Mouse (Mus musculus): ENCODE results near the gene Pram1. TPM values are rescaled to one million over a fixed set of nuclear protein-coding genes. Genes with fewer than 3 reads are reported as not detected.
A peak's percentile ranks its signal among the peaks of the same experiment; 100 is the strongest.
"Not testable (repeated sequence)": the region's sequence is repeated elsewhere in the genome, so short reads cannot be mapped to it uniquely, and the experiment has no call there.

Pram1 gene
- polyA plus RNA-seq (2012; ENCODE audit: insufficient read depth, insufficient read length, missing spikeins): 5.3 TPM in 1 of 2 replicates, not detected in the other

- Histone ChIP-seq H3K4me1 (ENCODE audit: control insufficient read depth, insufficient read depth, low read length) (peaks cover 49% of the 10 kb centered on the region), H3K27ac (ENCODE audit: insufficient read depth, low read depth, low read length) (peak within 1 kb of the TSS; percentile 36), H3K4me3 (ENCODE audit: insufficient read depth, low read length) (no peak within 1 kb of the TSS)
- TF ChIP-seq POLR2A (IDR thresholded peaks at IDR 0.05; ENCODE audit: borderline replicate concordance, low read depth, low read length): no peak
- TF ChIP-seq CTCF (IDR thresholded peaks at IDR 0.05; ENCODE audit: low read depth, low read length): no peak
Observed at GRCm38 (mm10) chr17:33637516-33638276, at the start of gene Pram1. TSS of gene Pram1 (plus strand) at chr17:33638056.

- TF ChIP-seq POLR2A (IDR thresholded peaks at IDR 0.05; ENCODE audit: borderline replicate concordance, low read depth, low read length) (no peak), CTCF (IDR thresholded peaks at IDR 0.05; ENCODE audit: low read depth, low read length) (no peak)
- Histone ChIP-seq H3K4me1 (ENCODE audit: control insufficient read depth, insufficient read depth, low read length) (no peaks in the 10 kb centered on the region), H3K4me3 (ENCODE audit: insufficient read depth, low read length) (no peak overlapping the region), H3K27ac (ENCODE audit: insufficient read depth, low read depth, low read length) (no peak overlapping the region)
Observed at GRCm38 (mm10) chr17:33597271-33597670, 40.6 kb upstream of the Pram1 start.

DNA sequence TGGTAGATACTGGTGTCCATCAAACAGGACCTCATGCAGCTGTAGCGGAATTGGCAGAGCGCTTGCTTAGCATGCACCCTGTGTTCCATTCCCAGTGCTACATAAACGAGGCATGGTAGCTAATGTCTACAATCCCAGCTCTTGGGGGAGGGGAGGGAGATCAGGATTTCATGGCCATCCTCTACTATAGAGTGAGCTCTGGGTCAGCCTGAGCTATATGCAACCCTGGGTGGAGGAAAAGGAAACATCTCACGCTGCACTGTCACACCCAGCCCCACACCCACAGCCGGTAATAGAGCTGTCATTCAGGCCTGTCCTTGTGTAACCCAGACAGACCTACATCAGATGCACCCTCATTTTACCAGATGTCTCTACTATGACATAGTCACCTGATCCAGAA, 39.4 kb upstream of the Pram1 start:
- Histone ChIP-seq H3K4me1 (ENCODE audit: control insufficient read depth, insufficient read depth, low read length) (no peaks in the 10 kb centered on the region), H3K27ac (ENCODE audit: insufficient read depth, low read depth, low read length) (no peak overlapping the region), H3K4me3 (ENCODE audit: insufficient read depth, low read length) (no peak overlapping the region)
- no peak for TF ChIP-seq POLR2A (IDR thresholded peaks at IDR 0.05; ENCODE audit: borderline replicate concordance, low read depth, low read length)
- no peak for TF ChIP-seq CTCF (IDR thresholded peaks at IDR 0.05; ENCODE audit: low read depth, low read length)

GRCm38 (mm10) chr17:33599836-33600475, 37.9 kb upstream of the Pram1 start:
- TF ChIP-seq POLR2A (IDR thresholded peaks at IDR 0.05; ENCODE audit: borderline replicate concordance, low read depth, low read length): no peak
- no peak for TF ChIP-seq CTCF (IDR thresholded peaks at IDR 0.05; ENCODE audit: low read depth, low read length)
- Histone ChIP-seq H3K27ac (ENCODE audit: insufficient read depth, low read depth, low read length) (no peak overlapping the region), H3K4me1 (ENCODE audit: control insufficient read depth, insufficient read depth, low read length) (no peaks in the 10 kb centered on the region), H3K4me3 (ENCODE audit: insufficient read depth, low read length) (no peak overlapping the region)

GRCm38 (mm10) chr17:33600831-33601230, 37.0 kb upstream of the Pram1 start:
- Histone ChIP-seq H3K4me3 (ENCODE audit: insufficient read depth, low read length) (no peak overlapping the region), H3K4me1 (ENCODE audit: control insufficient read depth, insufficient read depth, low read length) (no peaks in the 10 kb centered on the region), H3K27ac (ENCODE audit: insufficient read depth, low read depth, low read length) (no peak overlapping the region)
- TF ChIP-seq POLR2A (IDR thresholded peaks at IDR 0.05; ENCODE audit: borderline replicate concordance, low read depth, low read length): no peak
- no peak for TF ChIP-seq CTCF (IDR thresholded peaks at IDR 0.05; ENCODE audit: low read depth, low read length)

- H3K27ac ChIP-seq (ENCODE audit: insufficient read depth, low read depth, low read length): no peak overlapping the region
- TF ChIP-seq POLR2A (IDR thresholded peaks at IDR 0.05; ENCODE audit: borderline replicate concordance, low read depth, low read length): no peak
- TF ChIP-seq CTCF (IDR thresholded peaks at IDR 0.05; ENCODE audit: low read depth, low read length): no peak
- no peak overlapping the region for H3K4me3 ChIP-seq (ENCODE audit: insufficient read depth, low read length)
Observed at GRCm38 (mm10) chr17:33601947-33602346, 35.9 kb upstream of the Pram1 start.

GRCm38 (mm10) chr17:33607273-33607672, 30.6 kb upstream of the Pram1 start:
- H3K4me1 ChIP-seq (ENCODE audit: control insufficient read depth, insufficient read depth, low read length): no peaks in the 10 kb centered on the region
- TF ChIP-seq POLR2A (IDR thresholded peaks at IDR 0.05; ENCODE audit: borderline replicate concordance, low read depth, low read length): no peak
- no peak for TF ChIP-seq CTCF (IDR thresholded peaks at IDR 0.05; ENCODE audit: low read depth, low read length)
- no peak overlapping the region for H3K4me3 ChIP-seq (ENCODE audit: insufficient read depth, low read length)
- no peak overlapping the region for H3K27ac ChIP-seq (ENCODE audit: insufficient read depth, low read depth, low read length)

More at GRCm38 (mm10) chr17:33601947-33602346, 35.9 kb upstream of the Pram1 start:
- H3K4me1 ChIP-seq (ENCODE audit: control insufficient read depth, insufficient read depth, low read length): no peaks in the 10 kb centered on the region

- no peak overlapping the region for H3K4me3 ChIP-seq (ENCODE audit: insufficient read depth, low read length)
- H3K27ac ChIP-seq (ENCODE audit: insufficient read depth, low read depth, low read length): no peak overlapping the region
- H3K4me1 ChIP-seq (ENCODE audit: control insufficient read depth, insufficient read depth, low read length): no peaks in the 10 kb centered on the region
- TF ChIP-seq CTCF (IDR thresholded peaks at IDR 0.05; ENCODE audit: low read depth, low read length) (no peak), POLR2A (IDR thresholded peaks at IDR 0.05; ENCODE audit: borderline replicate concordance, low read depth, low read length) (no peak)
Observed at GRCm38 (mm10) chr17:33610548-33610947, 27.3 kb upstream of the Pram1 start.

DNA sequence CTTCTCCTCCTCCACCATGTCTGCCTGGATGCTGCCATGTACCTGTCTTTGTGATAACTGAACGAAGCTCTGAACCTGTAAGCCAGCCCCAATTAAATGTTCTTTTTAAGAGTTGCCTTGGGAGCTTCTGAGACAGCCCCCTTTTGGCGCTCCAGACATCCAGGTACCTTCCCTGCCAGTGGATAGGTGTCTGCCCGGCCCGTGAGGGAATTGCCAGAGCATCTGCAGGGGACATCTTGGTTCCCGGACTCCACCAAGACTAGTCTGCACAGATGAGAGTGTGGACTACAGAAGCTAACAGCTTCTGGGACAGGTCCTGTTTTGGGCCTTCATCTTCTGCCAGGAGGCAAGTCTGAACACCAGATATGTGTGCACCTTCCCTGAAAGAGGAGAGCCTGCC, 24.1 kb upstream of the Pram1 start:
- not testable (repeated sequence) for H3K27ac ChIP-seq (ENCODE audit: insufficient read depth, low read depth, low read length); H3K4me3 ChIP-seq (ENCODE audit: insufficient read depth, low read length); H3K4me1 ChIP-seq (ENCODE audit: control insufficient read depth, insufficient read depth, low read length)

DNA sequence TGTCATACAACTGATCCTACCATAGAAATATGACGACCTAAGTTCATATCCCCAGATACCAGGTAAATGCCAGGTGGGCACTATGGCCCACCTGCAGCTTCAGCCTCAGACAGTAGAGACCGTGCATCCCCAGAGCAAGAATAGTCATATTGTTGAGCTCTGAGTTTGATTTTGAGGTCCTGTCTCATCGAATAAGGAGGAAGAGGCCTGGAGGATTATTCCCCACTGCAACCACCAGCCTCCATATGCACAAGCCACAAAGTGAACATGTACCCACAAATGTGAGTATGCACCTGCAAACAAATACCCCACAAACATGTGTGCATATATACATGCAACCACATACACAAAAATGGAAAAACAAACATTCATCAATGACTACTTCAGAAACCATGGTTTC, 10.6 kb upstream of the Pram1 start:
- TF ChIP-seq POLR2A (IDR thresholded peaks at IDR 0.05; ENCODE audit: borderline replicate concordance, low read depth, low read length) (no peak), CTCF (IDR thresholded peaks at IDR 0.05; ENCODE audit: low read depth, low read length) (no peak)
- Histone ChIP-seq H3K4me3 (ENCODE audit: insufficient read depth, low read length) (no peak overlapping the region), H3K27ac (ENCODE audit: insufficient read depth, low read depth, low read length) (no peak overlapping the region), H3K4me1 (ENCODE audit: control insufficient read depth, insufficient read depth, low read length) (peaks cover 18% of the 10 kb centered on the region)

All from bone marrow macrophage, adult 2 months (primary cell).